Mouse (Mus musculus) heart, postnatal 0 days (tissue): Measurements from ENCODE around the gene Atxn7l1. TPM values are rescaled to one million over a fixed set of nuclear protein-coding genes. Genes with fewer than 3 reads are reported as not detected.

ENCODE experiments used
- ATAC-seq: fragments of 200-750 bp; cut with Nextera tagmentation; 2 replicates; pipeline ENCODE4 v1.8.0; 2017; ENCODE audit warnings: low read depth, moderate number of reproducible peaks, moderate library complexity; ENCODE audit not compliant: insufficient read depth
- DNase-seq: peaks from one replicate; pipeline ENCODE4 v3.0.0-alpha.2; 2016; ENCODE audit warnings: low spot score
- H3K27ac ChIP-seq: fragments of 300-500 bp; sonication (generic); 2 replicates; pipeline ENCODE4 v1.5.1; 2014; ENCODE audit warnings: low read depth, mild to moderate bottlenecking
- H3K27me3 ChIP-seq: fragments of 300-500 bp; sonication (generic); 2 replicates; pipeline ENCODE4 v1.6.1; 2014; ENCODE audit warnings: low read length, mixed read lengths; ENCODE audit not compliant: control insufficient read depth, insufficient read depth
- H3K36me3 ChIP-seq: fragments of 300-500 bp; sonication (generic); replicated peaks from 2 replicates; pipeline ENCODE4 v1.6.1; 2014; ENCODE audit warnings: low read length, mixed read lengths; ENCODE audit not compliant: control insufficient read depth, insufficient read depth
- H3K4me1 ChIP-seq: fragments of 300-500 bp; sonication (generic); 2 replicates; pipeline ENCODE4 v1.6.1; 2014; ENCODE audit warnings: antibody characterized with exemption; ENCODE audit not compliant: control insufficient read depth, insufficient read depth
- H3K4me2 ChIP-seq: fragments of 300-500 bp; sonication (generic); 2 replicates; pipeline ENCODE4 v1.6.1; 2014; ENCODE audit warnings: low read depth, mild to moderate bottlenecking, low read length, moderate library complexity
- H3K4me3 ChIP-seq: fragments of 300-500 bp; sonication (generic); 2 replicates; pipeline ENCODE4 v1.5.1; 2014; ENCODE audit warnings: low read depth, low read length
- H3K9ac ChIP-seq: fragments of 300-500 bp; sonication (generic); replicated peaks from 2 replicates; pipeline ENCODE4 v1.6.1; 2014; ENCODE audit warnings: low read depth, low read length, mixed read lengths
- H3K9me3 ChIP-seq: fragments of 300-500 bp; sonication (generic); replicated peaks from 2 replicates; pipeline ENCODE4 v1.6.1; 2016; ENCODE audit warnings: low read length; ENCODE audit not compliant: control insufficient read depth
- CTCF ChIP-seq: IDR thresholded peaks from 2 replicates; pipeline ENCODE4 v1.5.1; 2016; ENCODE audit warnings: antibody characterized with exemption, control low read depth, low read depth
- EP300 ChIP-seq: IDR thresholded peaks from 2 replicates; pipeline ENCODE4 v1.6.1; 2016; ENCODE audit warnings: antibody characterized with exemption, low read depth
- whole genome bisulfite sequencing: fragments of 180-500 bp; shearing (Covaris S2); extraction: QIAGEN DNeasy Blood & Tissue Kit; methylation state at CpG from one replicate; pipeline ENCODE4 v1.1.7; 2014; 5-methylcytosine and 5-hydroxymethylcytosine counted together
- polyA plus RNA-seq: library from polyadenylated mRNA; unstranded; fragments of >200 nt; fragmentation: Nextera tagmentation; extraction: Ambion mirVana; gene quantifications from 2 replicates; pipeline ENCODE4 v1.2.1, GENCODE M21; 2015
- total RNA-seq: library from RNA; depleted of rRNA; stranded (reverse); fragments of >200 nt; gene quantifications from 2 replicates; pipeline ENCODE4 v1.2.3, GENCODE M21; 2014; ENCODE audit warnings: low replicate concordance

Atxn7l1 gene
- total and polyA plus RNA-seq, 2 experiments from 2014 or later = 4.5 to 11.1 TPM

GRCm38 (mm10) chr12:33358345-33358744, 210.9 kb downstream of the Atxn7l1 start:
- WGBS = 89% methylated on average over 10 of the region's 10 CpGs
- H3K9ac ChIP-seq = no peak overlapping the region
- H3K4me3 ChIP-seq = no peak overlapping the region
- H3K27ac ChIP-seq = no peak overlapping the region
- TF ChIP-seq CTCF (no peak), EP300 (no peak)
- H3K9me3 ChIP-seq = no peaks in the 10 kb centered on the region
- no peak for DNase-seq
- no peak overlapping the region for H3K4me2 ChIP-seq
- H3K4me1 ChIP-seq = no peaks in the 10 kb centered on the region
- peaks cover 16% of the 10 kb centered on the region; the same call in 1 of the 2 replicates for H3K36me3 ChIP-seq
- no peaks in the 10 kb centered on the region for H3K27me3 ChIP-seq
- no peak for ATAC-seq

GRCm38 (mm10) chr12:33359209-33359608, 211.7 kb downstream of the Atxn7l1 start:
- no peak for ATAC-seq

GRCm38 (mm10) chr12:33359878-33360482, 212.5 kb downstream of the Atxn7l1 start:
- DNase-seq = no peak
- H3K4me1 ChIP-seq = no peaks in the 10 kb centered on the region
- TF ChIP-seq CTCF (no peak), EP300 (no peak)
- ATAC-seq = no peak
- no peaks in the 10 kb centered on the region for H3K27me3 ChIP-seq
- no peaks in the 10 kb centered on the region for H3K9me3 ChIP-seq
- H3K27ac ChIP-seq = no peak overlapping the region
- 71% methylated on average over 5 of the region's 5 CpGs for WGBS
- H3K4me3 ChIP-seq = no peak overlapping the region
- H3K4me2 ChIP-seq = no peak overlapping the region
- H3K36me3 ChIP-seq = peaks cover 23% of the 10 kb centered on the region; the same call in 1 of the 2 replicates
- H3K9ac ChIP-seq = no peak overlapping the region

More at GRCm38 (mm10) chr12:33359209-33359608, 211.7 kb downstream of the Atxn7l1 start:
- no peak overlapping the region for H3K9ac ChIP-seq
- 87% methylated on average over 7 of the region's 7 CpGs for WGBS
- no peaks in the 10 kb centered on the region for H3K27me3 ChIP-seq
- no peaks in the 10 kb centered on the region for H3K4me1 ChIP-seq
- no peak overlapping the region for H3K4me3 ChIP-seq
- H3K4me2 ChIP-seq = no peak overlapping the region
- H3K27ac ChIP-seq = no peak overlapping the region
- DNase-seq = no peak
- H3K36me3 ChIP-seq = peaks cover 17% of the 10 kb centered on the region; the same call in 1 of the 2 replicates
- H3K9me3 ChIP-seq = no peaks in the 10 kb centered on the region
- TF ChIP-seq EP300 (no peak), CTCF (no peak)

GRCm38 (mm10) chr12:33360729-33361128, 213.2 kb downstream of the Atxn7l1 start:
- TF ChIP-seq CTCF = no peak
- Histone ChIP-seq H3K27ac (no peak overlapping the region), H3K27me3 (no peaks in the 10 kb centered on the region), H3K4me1 (no peaks in the 10 kb centered on the region), H3K4me2 (no peak overlapping the region), H3K9ac (no peak overlapping the region), H3K4me3 (no peak overlapping the region), H3K9me3 (no peaks in the 10 kb centered on the region), H3K36me3 (peaks cover 23% of the 10 kb centered on the region; the same call in 1 of the 2 replicates)
- WGBS = 28% methylated on average over 6 of the region's 6 CpGs
- peak; percentile 41 for DNase-seq
- no peak for ATAC-seq

- Histone ChIP-seq H3K4me3 (no peak overlapping the region), H3K4me2 (no peak overlapping the region), H3K4me1 (no peaks in the 10 kb centered on the region), H3K27me3 (no peaks in the 10 kb centered on the region), H3K36me3 (peaks cover 26% of the 10 kb centered on the region), H3K9ac (no peak overlapping the region), H3K27ac (no peak overlapping the region), H3K9me3 (no peaks in the 10 kb centered on the region)
- whole genome bisulfite sequencing = 90% methylated on average over 8 of the region's 8 CpGs
- DNase-seq (no peak), ATAC-seq (no peak)
- TF ChIP-seq EP300 = no peak
- no peak for TF ChIP-seq CTCF
Measured at GRCm38 (mm10) chr12:33364511-33364910, 217.0 kb downstream of the Atxn7l1 start.

- ATAC-seq (no peak), DNase-seq (no peak)
- no peaks in the 10 kb centered on the region for H3K27me3 ChIP-seq
- no peak for TF ChIP-seq CTCF
- TF ChIP-seq EP300 = no peak
- H3K9me3 ChIP-seq = no peaks in the 10 kb centered on the region
- no peak overlapping the region for H3K27ac ChIP-seq
- no peak overlapping the region for H3K4me2 ChIP-seq
- H3K4me1 ChIP-seq = no peaks in the 10 kb centered on the region
- H3K9ac ChIP-seq = no peak overlapping the region
- peaks cover 22% of the 10 kb centered on the region for H3K36me3 ChIP-seq
- no peak overlapping the region for H3K4me3 ChIP-seq
- WGBS = 83% methylated on average over 8 of the region's 8 CpGs
Measured at GRCm38 (mm10) chr12:33365133-33365532, 217.6 kb downstream of the Atxn7l1 start.
